Mouse (Mus musculus): Measurements from ENCODE around the gene Sfmbt1. TPM values are rescaled to one million over a fixed set of nuclear protein-coding genes. Genes with fewer than 3 reads are reported as not detected.

The Sfmbt1 gene
- total and polyA plus RNA-seq, 2 experiments = 1.6 to 11.2 TPM

GRCm38 (mm10) chr14:30852325-30852724, 137.7 kb downstream of the Sfmbt1 start:
- Histone ChIP-seq H3K4me1 (ENCODE audit: control insufficient read depth, insufficient read depth, low read length) (0 out of 2 replicates have a peak, but pooled peaks cover 1% of the 10 kb centered on the region), H3K79me2 (ENCODE audit: control insufficient read depth, insufficient read depth, low read length) (peaks cover 5% of the 10 kb centered on the region), H3K9ac (ENCODE audit: low read depth, low read length) (no peak overlapping the region), H3K36me3 (ENCODE audit: control insufficient read depth, insufficient read depth, low read length) (no peaks in the 10 kb centered on the region), H3K4me3 (ENCODE audit: insufficient read depth, low read depth, low read length) (no peak overlapping the region), H3K27ac (replicated peaks; ENCODE audit: insufficient read depth, low read depth, low read length) (no peak overlapping the region), H3K27me3 (ENCODE audit: control insufficient read depth, insufficient read depth, low read length) (no peaks in the 10 kb centered on the region)
- no peak for DNase-seq (ENCODE audit: extremely low read depth, low read depth, low spot score)
- TF ChIP-seq POLR2A (IDR thresholded peaks at IDR 0.05; ENCODE audit: extremely low read depth, insufficient read depth, low read length) = no peak
- no peak for TF ChIP-seq CTCF (IDR thresholded peaks at IDR 0.05; ENCODE audit: low read depth, low read length)
- 88% methylated on average over 5 of the region's 5 CpGs for WGBS

- Histone ChIP-seq H3K4me1 (ENCODE audit: control insufficient read depth, insufficient read depth, low read length) (no peaks in the 10 kb centered on the region; the same call in 1 of the 2 replicates), H3K27me3 (ENCODE audit: control insufficient read depth, insufficient read depth, low read length) (no peaks in the 10 kb centered on the region), H3K9ac (ENCODE audit: low read depth, low read length) (no peak overlapping the region), H3K4me3 (ENCODE audit: insufficient read depth, low read depth, low read length) (no peak overlapping the region), H3K79me2 (ENCODE audit: control insufficient read depth, insufficient read depth, low read length) (peaks cover 5% of the 10 kb centered on the region), H3K27ac (replicated peaks; ENCODE audit: insufficient read depth, low read depth, low read length) (no peak overlapping the region), H3K36me3 (ENCODE audit: control insufficient read depth, insufficient read depth, low read length) (no peaks in the 10 kb centered on the region)
- TF ChIP-seq CTCF (IDR thresholded peaks at IDR 0.05; ENCODE audit: low read depth, low read length) = no peak
- TF ChIP-seq POLR2A (IDR thresholded peaks at IDR 0.05; ENCODE audit: extremely low read depth, insufficient read depth, low read length) = no peak
- peak; percentile 67 for DNase-seq (ENCODE audit: extremely low read depth, low read depth, low spot score)
- 40% methylated on average over 3 of the region's 3 CpGs for WGBS
Observed at GRCm38 (mm10) chr14:30855316-30855715, 140.7 kb downstream of the Sfmbt1 start.

GRCm38 (mm10) chr14:30856885-30857507, 142.3 kb downstream of the Sfmbt1 start:
- H3K9ac ChIP-seq (ENCODE audit: low read depth, low read length) = no peak overlapping the region
- WGBS = 74% methylated on average over 10 of the region's 10 CpGs
- no peak for TF ChIP-seq POLR2A (IDR thresholded peaks at IDR 0.05; ENCODE audit: extremely low read depth, insufficient read depth, low read length)
- no peak for TF ChIP-seq CTCF (IDR thresholded peaks at IDR 0.05; ENCODE audit: low read depth, low read length)
- no peak for DNase-seq (ENCODE audit: extremely low read depth, low read depth, low spot score)
- no peaks in the 10 kb centered on the region for H3K27me3 ChIP-seq (ENCODE audit: control insufficient read depth, insufficient read depth, low read length)
- peaks cover 2% of the 10 kb centered on the region; the same call in 1 of the 2 replicates for H3K79me2 ChIP-seq (ENCODE audit: control insufficient read depth, insufficient read depth, low read length)
- no peaks in the 10 kb centered on the region for H3K36me3 ChIP-seq (ENCODE audit: control insufficient read depth, insufficient read depth, low read length)
- H3K27ac ChIP-seq (replicated peaks; ENCODE audit: insufficient read depth, low read depth, low read length) = no peak overlapping the region
- H3K4me3 ChIP-seq (ENCODE audit: insufficient read depth, low read depth, low read length) = no peak overlapping the region
- H3K4me1 ChIP-seq (ENCODE audit: control insufficient read depth, insufficient read depth, low read length) = peaks cover 8% of the 10 kb centered on the region

- no peaks in the 10 kb centered on the region for H3K36me3 ChIP-seq (ENCODE audit: control insufficient read depth, insufficient read depth, low read length)
- WGBS = 67% methylated on average over 4 of the region's 4 CpGs
- no peaks in the 10 kb centered on the region for H3K27me3 ChIP-seq (ENCODE audit: control insufficient read depth, insufficient read depth, low read length)
- TF ChIP-seq POLR2A (IDR thresholded peaks at IDR 0.05; ENCODE audit: extremely low read depth, insufficient read depth, low read length) (no peak), CTCF (IDR thresholded peaks at IDR 0.05; ENCODE audit: low read depth, low read length) (peak; percentile 66; the same call in 1 of the 2 replicates)
- peak; percentile 44 for DNase-seq (ENCODE audit: extremely low read depth, low read depth, low spot score)
- no peak overlapping the region for H3K9ac ChIP-seq (ENCODE audit: low read depth, low read length)
- no peak overlapping the region for H3K27ac ChIP-seq (replicated peaks; ENCODE audit: insufficient read depth, low read depth, low read length)
- peaks cover 2% of the 10 kb centered on the region; the same call in 1 of the 2 replicates for H3K79me2 ChIP-seq (ENCODE audit: control insufficient read depth, insufficient read depth, low read length)
- no peak overlapping the region for H3K4me3 ChIP-seq (ENCODE audit: insufficient read depth, low read depth, low read length)
- H3K4me1 ChIP-seq (ENCODE audit: control insufficient read depth, insufficient read depth, low read length) = peaks cover 14% of the 10 kb centered on the region
Observed at GRCm38 (mm10) chr14:30857990-30858389, 143.3 kb downstream of the Sfmbt1 start.

- Histone ChIP-seq H3K27ac (replicated peaks; ENCODE audit: insufficient read depth, low read depth, low read length) (peak overlapping the region; percentile 34), H3K4me3 (ENCODE audit: insufficient read depth, low read depth, low read length) (no peak overlapping the region; the same call in 1 of the 2 replicates), H3K27me3 (ENCODE audit: control insufficient read depth, insufficient read depth, low read length) (no peaks in the 10 kb centered on the region), H3K79me2 (ENCODE audit: control insufficient read depth, insufficient read depth, low read length) (peaks cover 2% of the 10 kb centered on the region; the same call in 1 of the 2 replicates), H3K4me1 (ENCODE audit: control insufficient read depth, insufficient read depth, low read length) (peaks cover 14% of the 10 kb centered on the region), H3K9ac (ENCODE audit: low read depth, low read length) (no peak overlapping the region), H3K36me3 (ENCODE audit: control insufficient read depth, insufficient read depth, low read length) (no peaks in the 10 kb centered on the region)
- TF ChIP-seq CTCF (IDR thresholded peaks at IDR 0.05; ENCODE audit: low read depth, low read length) (peak; percentile 37), POLR2A (IDR thresholded peaks at IDR 0.05; ENCODE audit: extremely low read depth, insufficient read depth, low read length) (no peak)
- WGBS = 21% methylated on average over 16 of the region's 16 CpGs
- DNase-seq (ENCODE audit: extremely low read depth, low read depth, low spot score) = peak; percentile 98
Observed at GRCm38 (mm10) chr14:30861421-30862125, 146.9 kb downstream of the Sfmbt1 start.
